Mouse (Mus musculus) yolk sac, embryonic 10.5 days (tissue): ENCODE measurements at regions not wholly inside any gene's neighbourhood (a gene's known extent, or its start where the extent isn't known, plus 50 kb on each side); places are given as distances from the start of the nearest gene placed in this dataset.
"Not testable (repeated sequence)": the region's sequence is repeated elsewhere in the genome, so short reads cannot be mapped to it uniquely, and the experiment has no call there.

Experiments
- DNase-seq: peaks from one replicate; pipeline ENCODE4 v3.0.0-alpha.2; 2017; ENCODE audit warnings: low spot score

DNA sequence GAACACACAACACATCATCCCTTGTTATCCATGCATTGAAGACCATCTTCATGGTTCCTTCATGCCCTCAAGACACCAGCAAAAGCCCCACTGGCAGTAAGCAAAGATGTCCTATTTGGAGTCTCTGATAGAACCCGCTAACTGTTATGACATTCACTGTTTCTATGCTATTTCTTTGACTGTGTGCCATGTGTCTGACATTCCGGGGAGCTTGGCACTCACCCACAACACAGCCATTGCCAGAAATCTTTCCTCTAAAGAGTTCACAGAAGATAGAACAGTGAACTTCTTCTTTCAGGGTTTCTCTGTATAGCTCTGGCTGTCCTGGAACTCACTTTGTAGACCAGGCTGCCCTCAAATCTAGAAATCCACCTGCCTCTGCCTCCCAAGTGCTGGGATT lies 261.2 kb downstream of the Setd4 start:
- DNase-seq, result no peak

DNA sequence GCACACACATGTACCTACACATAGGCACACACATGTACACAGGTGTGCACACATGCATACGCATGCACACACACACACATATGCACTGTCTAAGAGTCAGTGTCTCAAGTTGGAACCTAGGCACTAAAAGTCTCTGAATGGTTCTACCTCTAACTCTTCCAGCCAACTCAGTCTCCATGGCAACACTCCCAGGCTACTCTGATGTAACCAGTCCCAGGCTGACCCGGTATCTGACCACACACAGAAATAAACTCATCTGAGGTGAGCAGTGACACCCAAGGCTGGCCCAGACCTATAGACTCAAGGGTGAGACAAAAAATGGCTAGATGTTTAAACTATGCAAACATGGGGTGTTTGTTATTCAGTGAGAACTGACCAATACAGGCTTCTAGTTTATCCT lies 262.1 kb downstream of the Setd4 start:
- DNase-seq, result no peak

DNA sequence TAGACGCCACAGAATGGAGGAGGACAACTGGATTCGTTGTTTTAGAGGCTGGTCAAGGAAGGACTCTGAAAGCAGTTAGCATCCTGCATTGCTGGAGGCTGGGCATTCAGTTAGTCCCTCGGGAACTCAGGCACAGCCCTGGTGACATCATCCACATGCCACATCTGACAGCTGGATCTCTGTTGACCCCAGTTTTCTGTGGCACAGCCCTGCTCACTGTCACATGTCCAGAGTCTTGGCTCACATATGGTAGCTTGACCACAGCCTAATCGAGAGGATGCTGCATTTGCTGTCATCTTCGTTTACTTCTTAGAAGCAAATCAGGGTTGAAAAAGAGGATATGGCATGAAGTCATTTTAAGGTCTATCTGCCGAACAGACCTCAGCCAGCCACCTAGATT lies 265.1 kb downstream of the Setd4 start:
- DNase-seq, result no peak

DNA sequence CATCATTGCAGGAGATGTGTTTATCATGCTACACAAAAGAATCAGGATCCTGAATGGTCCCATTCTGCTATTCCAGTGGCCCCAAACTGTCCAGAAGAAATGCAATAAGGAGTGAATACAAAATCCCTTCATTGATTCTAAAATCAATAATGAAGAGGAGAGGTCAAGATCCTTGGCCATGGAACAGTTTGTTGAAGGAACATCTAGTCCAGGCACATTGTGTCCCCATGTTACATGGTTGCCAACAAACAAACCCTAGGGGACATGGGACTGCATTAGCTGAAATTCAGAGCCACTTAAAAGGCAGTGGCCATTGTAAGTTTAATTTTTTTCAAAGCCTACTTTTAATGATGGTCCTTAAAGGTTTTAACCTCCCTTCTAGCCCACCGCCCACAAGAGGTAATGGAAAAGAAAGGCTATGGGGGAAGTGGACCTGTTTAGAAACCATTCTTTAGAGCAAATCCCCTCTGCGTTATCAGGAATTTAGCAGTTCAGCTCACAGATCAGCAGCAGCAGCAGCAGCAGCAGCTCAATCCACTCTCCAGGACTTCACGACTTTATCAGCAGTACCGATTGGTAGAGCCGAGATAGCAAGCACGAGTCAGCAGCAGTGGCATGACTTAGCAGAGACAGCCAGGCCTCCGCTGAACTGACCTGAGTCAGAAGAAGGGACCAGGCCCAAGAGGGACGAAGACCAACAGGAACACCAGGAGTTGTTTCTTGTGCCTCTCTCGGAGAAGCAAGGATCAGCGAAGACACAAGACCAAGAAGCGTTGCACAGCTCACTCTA lies 268.3 kb downstream of the Setd4 start:
- DNase-seq, result peak; percentile 19

DNA sequence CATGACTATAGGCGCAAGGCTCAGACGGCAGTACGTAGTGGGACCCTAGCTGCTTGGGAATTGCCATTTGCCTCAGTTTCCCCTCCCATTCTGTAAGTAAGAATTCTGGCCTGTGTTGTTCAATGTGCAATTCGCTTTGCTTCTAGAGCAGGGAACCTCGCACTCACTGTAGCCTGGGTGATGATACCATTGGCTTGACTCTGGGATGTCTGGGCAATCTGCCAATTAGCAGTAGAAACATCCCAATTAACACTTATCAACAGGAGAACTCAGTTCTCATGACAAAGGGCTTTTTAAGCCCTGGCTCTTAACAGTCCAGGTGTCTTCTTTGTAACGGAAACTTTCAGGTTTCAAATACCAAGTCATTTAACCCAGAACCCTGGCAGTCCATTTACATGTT lies 270.2 kb downstream of the Setd4 start:
- no peak for DNase-seq

DNA sequence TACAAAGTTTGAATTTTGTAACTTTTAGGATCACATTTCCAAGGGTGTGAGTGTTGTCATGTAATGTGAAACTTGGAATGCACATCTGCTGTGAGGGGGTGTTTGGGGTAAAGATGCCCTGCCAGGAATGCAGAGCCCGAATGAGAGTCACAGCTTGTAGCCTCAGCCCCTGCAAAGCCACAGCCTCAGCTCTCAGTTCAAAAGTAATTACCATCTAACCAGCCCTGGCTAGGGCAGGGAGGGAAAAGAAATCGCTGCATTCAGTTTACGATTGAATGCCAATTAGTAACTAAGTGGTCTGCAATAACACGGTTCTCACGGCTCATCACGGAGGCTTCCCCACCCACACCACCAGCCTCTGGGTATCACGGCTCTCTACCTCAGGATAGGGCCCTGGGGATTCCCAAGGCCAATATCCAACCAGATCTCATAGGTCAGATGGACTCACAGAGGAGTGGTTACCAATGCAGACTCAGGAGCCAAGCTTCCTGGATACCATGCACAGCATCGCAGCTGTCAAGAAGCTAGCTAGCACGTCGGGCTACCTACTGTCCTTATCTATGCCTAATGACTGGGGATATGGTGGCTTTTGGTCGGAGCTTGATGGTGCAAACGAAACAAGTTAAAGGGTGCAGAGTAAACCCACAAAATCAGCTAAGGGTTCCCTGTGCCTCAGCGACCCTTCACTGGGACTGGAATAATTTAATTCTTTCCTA lies 275.0 kb downstream of the Setd4 start:
- no peak for DNase-seq

DNA sequence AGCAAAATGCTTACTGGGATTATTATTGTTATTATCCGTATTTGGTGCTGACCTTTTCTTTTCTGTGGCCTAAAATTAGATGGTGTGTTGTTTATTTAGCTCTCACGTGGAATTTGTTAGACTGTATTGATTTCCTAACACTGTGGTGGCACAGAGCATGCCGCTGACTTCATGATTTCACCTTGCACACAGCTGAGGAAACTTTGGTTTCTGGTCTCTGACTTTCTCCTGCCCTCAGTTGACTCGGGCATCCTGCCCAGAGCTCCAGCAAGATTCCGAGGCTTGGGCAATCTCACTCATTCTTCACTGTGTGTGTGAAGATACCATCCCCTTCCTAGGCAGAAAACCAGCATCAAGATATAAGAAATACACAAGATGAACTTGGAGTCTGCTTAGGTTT lies 279.0 kb downstream of the Setd4 start:
- no peak for DNase-seq

DNA sequence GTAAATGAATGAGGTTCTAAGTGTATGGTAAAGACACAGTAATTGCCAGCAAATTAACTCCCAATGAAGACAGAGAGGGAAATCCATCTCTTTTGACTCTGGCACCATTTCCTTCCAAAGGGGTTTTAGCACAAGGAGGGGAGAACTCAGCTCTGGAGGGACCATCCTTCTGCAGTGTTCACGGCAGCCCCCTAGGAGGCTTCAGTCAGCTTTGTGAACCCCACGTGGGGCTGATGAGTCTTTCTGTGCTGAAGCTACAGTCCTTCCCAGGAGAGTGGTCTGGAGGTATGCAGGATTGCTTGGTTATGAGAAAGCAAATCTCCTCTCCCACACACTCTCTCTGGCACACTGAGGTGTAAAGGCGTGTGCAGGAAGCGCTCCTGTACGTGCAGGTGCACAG lies 280.7 kb downstream of the Setd4 start:
- DNase-seq, result no peak

DNA sequence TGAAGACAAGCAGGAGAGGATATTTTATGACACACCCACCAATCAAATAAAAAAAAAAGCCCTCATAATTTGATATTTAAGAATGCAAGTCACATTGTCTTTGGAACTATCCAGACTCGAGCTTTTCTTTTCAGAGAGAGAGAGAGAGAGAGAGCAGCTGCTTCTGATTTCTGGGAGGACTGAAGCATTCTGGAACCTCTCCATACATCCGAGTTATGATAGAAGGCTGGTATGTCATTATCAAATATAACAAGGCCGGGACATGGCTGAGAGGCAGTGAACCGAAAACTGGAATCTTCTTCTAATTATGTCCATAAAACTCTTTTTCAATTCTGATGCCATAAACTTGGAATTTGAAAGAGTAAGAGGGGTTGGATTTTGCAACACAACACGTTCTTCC lies 284.3 kb downstream of the Setd4 start:
- no peak for DNase-seq

DNA sequence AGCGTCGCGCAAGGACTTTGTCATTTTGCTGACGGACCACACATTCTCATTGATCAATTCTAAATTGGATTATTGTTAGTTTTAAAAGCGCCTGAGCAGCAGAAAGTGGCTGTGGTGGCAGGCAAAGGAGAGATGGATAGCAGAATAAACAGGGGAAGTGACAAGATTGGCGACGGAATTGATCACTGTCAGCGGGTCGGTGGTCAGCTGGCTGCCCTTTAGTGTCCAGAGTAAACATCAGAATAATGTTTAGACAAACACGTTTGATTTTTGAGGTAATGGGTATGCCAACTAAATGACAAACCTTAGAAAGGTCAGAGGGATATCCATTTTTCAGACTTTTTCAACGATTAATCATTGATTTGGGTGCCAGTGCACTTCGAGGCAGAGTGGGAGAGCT lies 292.2 kb downstream of the Setd4 start:
- no peak for DNase-seq

DNA sequence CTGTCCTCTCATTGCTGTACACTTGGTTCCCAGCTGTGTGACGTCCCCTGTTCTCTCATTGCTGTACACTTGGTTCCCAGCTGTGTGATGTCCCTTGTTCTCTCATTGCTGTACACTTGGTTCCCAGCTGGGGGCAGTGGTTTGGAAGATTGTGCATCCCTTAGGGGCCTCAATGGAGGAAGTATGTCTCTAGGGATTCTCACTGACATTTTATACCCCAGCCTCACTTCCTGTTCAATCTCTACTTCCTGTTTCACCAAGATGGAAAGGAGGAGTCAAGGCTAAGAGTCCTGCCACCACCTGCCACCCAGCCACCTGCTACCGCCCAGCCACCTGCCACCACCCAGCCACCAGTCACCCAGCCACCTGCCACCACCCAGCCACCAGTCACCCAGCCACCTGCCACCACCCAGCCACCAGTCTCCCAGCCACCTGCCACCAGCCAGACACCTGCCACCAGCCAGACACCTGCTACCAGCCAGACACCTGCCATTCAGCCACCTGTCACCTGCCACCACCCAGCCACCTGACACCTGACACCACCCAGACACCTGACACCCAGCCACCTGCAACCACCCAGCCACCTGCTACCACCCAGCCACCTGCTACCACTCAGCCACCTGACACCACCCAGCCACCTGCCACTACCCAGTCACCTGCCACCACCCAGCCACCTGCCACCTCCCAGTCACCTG lies 295.1 kb downstream of the Setd4 start:
- DNase-seq, result no peak

DNA sequence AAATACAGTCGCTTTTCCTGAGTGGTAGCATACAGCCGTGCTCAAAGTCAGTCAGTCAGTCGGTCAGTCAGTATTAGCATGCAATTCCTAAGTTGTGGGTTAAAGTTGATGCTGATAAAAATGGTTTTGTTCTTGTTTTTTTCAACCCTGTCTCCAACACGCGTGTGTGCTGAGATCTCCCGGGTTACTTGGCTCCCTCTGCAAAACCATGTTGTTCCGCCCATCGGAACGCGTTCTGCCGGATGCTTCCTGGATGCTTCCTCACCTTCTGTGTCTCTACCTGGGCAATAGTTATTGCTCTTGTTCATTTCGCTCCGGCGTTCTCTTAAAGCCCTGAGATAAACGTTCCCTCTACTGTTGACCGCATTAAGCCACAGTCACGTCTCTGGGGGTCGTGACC lies 296.9 kb downstream of the Setd4 start:
- no peak for DNase-seq

DNA sequence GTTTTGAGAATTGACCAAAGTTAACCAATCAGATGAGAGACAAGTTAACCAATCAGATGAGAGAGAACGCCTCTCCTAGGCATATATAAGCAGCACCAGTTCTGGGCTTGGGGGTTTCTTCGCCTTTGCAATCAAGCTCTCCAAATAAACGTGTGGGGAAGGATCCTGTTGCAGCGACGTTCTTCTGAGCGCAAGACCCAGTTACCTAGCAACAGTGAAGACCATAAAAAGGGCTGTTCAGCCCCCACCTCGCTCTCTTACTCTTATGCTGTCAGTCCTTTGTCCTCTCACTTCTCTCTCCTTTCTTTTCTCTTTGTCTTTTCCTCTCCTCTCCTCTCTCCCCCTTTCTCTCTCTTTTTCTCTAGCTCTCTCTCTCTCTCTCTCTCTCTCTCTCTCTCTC lies 297.7 kb downstream of the Setd4 start:
- not testable (repeated sequence) for DNase-seq

DNA sequence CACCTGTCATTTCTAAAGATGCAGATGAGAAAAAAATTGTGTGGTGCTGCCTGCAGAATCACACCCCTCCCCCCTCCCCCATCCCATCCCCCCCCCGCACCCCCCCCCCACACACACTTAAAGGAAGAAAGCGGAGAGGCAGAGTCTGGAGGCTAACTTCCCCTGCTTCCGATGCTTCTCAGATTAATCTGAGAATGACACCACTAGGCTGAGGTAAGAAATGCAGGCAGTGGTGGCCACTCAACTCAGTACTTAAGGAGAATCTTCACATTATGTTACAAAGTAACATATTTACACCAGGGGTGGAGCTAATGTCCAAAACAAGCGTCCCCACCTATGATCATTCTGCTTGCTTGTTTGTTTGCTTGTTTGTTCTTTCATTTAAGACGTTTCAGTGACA lies 309.4 kb downstream of the Setd4 start:
- DNase-seq, result no peak

DNA sequence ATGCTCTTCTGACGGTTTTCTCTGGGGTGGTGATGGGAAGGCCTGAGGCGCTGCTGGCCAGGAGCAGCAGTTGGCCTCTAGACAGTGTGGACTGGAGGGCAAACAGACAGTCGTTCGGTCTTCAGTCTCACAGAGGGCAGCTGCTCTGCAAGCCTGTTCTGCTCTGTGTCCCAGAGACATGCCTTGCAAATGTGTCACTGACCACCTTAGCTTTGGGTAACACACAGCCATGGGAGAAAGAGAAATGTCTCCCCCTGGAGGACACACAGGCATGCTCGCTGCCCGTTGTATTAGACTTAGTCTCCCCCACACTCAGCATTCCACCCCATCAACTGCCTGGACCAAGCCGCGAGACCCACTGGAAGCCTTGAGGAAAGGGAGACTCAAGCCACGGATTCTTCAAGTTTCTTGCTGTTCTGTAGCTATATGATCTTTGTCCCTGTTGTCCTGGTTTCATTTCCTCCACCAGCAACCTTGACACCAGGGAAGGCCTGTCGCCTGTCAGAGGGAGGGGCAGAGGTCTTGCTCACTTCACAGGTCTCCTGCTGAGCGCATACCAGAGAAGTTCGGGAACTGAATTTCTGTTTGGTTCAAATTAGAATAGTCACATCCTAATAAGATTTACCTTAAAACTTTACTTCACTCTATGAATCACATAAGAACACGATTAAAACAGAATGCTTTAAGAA lies 310.8 kb downstream of the Setd4 start:
- DNase-seq, result peak; percentile 73

DNA sequence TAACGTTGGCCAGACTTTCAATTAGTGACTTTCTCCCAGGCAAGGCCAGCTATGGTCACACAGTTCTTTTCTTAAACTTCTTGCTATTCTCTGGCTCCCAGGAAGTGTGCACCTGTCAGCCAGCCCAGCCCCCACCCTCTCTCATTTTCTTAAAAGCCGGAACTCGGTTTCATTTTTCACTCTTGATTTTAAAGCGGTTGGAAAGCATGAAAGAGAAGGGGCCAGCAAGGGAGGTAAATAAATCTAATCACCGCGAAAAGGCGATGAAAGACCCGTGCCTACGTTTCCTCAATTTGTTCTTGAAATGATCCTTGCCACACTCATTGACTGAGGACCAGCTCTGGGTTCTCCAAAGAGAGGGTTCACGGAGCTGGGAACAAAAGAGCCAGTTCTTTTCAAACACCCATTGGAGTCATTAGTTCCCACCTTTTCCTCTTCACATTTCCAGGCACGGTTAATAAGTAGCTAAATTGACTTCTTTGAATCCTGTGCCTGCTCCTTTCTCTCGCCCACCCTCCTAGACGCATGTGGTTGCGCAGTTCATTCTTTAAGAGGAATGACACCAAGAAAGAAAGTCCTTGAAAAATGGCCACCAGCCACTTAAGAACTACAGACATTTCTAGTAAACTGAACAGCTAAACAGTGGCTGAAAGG lies 311.6 kb downstream of the Setd4 start:
- DNase-seq, result no peak

DNA sequence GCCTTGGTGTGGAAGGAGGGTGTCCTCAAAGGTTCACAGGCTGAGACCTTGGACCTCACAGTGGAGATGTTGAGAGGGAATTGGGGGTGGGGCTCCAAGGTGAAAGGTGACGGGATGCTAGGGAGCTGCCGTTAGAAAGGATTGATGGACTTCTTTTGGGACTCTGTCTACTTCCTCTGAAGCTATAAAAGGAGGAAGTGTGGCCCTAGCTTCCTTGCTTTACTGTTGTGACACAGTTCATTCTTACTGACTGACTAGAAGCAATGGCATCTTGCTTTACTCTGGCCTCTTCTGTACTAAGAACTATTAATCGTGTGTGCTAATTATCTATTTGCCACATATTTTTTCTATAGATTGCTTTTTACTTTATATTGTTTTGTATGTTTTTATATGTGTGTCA lies 315.8 kb downstream of the Setd4 start:
- DNase-seq, result no peak

DNA sequence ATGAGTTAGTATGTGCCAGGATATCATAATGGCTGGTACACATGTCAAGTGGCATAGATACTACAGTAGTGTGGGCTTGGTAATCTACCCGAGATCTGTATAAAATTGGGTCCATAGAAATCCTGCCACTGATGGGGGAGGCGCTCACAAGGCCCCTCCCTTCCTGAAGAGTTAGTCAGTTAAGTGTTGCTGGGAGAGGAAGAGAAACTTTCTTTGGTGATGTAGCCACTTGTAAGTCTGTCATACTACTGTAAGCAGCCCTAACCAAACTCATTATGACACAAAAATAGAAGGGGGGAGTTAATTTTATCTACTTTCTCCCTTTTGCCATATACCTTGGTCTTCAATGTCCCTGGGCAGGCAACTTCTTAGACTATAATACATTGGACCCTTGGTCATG lies 316.3 kb downstream of the Setd4 start:
- no peak for DNase-seq

DNA sequence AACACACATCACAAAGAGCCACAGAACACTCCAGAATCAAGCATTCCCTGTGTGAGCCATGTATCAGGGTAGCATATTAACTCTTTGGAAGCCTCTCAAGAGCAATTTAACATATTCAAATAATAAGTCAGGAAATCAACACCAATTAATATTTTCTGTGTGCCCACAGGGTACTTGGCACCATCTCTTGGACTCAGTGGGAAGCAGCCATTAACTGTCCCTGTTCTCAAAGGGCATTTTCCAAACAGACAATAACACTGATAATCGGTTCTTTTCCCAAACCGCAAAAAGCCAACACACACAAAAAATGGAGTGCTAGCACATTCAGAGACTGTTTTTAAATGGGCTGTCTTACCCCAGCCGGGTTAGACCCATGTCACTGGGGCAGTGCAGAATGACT lies 317.0 kb downstream of the Setd4 start:
- no peak for DNase-seq

DNA sequence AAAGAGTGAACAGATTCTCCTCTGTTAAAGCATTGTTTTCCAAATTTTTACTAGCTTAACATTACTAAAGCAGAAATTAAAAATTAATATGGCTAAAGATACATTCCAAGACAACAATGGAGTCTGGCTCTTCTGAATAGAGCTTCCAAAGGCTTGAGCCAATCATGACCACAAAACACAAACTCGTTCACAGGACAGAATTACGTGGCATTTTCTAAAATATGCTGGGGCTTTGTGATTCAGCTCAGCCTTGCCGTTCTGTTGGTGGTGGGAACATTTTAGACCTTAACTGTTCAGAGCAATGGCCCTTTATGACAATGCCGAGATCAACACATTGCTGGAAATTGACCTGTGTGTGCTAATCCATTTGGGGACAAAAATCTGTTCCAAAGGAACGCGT lies 318.7 kb downstream of the Setd4 start:
- no peak for DNase-seq

DNA sequence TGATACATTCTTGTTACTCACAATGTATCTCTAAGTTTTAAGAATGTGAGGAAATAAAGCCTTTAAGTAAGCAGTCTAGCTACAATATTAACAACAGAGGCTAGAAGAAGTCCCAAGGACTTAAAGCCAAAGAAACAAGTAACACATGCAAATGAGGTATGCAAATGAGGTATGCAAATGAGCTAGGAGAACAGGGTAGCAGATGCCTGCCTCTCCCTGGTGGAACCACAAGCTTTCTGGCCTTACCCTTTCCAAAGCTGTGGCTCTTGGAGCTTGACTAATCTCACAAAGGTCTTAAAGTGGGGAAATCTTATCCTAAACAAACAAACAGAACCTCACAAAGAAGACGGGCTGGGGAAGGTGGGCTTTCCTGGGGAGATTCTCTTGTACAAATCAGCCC lies 322.1 kb downstream of the Setd4 start:
- DNase-seq, result no peak

DNA sequence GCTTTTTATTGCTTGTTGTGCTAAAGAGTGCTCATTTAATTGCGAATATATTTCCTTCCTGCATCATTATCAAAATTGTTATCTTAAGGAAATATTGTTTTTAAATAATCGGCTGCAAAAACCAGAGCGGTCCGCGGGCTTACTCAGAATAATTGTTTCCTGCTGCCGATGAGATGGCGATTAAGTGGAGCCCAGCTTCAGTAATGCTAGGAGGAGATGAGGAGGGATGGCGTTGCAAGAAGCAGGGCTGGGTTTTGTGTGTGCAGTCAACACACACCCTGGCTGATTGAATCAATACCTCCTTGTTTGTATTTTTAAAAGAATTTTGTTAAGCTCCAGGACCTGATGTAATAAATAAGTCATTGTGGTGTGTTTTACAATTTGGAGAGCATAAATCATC lies 331.2 kb downstream of the Setd4 start:
- no peak for DNase-seq
